Mouse (Mus musculus) spleen, postnatal 36 days (tissue): ENCODE data around the gene Slc36a2.
"Not testable (repeated sequence)": the region's sequence is repeated elsewhere in the genome, so short reads cannot be mapped to it uniquely, and the experiment has no call there.

ENCODE experiments used
- DNase-seq, 2 experiments: peaks; one replicate each; pipeline ENCODE4 v3.0.0; 2022; ENCODE audit warnings: low spot score in 2 of 2, mixed read lengths in 1 of 2

Slc36a2 gene

DNA sequence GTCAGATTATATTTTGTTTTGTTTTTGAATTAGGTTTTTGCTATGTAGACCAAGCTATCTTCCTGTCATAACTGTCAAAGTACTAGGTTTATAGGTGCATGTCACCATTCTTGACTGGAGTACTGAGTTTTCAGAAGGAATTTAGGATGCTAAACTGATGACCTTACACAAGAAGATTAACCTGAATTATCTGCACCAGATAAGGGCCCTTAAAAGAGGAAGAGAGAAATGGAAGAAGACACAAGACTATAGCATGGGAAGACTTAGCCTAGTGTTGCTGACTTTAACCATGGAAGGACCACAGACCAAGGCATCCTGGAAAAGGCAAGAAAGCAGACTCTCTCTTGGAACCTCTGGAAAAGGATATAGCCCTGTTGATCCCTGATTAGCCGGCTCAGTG, 51.7 kb downstream of the Slc36a2 start:
- no peak for DNase-seq

DNA sequence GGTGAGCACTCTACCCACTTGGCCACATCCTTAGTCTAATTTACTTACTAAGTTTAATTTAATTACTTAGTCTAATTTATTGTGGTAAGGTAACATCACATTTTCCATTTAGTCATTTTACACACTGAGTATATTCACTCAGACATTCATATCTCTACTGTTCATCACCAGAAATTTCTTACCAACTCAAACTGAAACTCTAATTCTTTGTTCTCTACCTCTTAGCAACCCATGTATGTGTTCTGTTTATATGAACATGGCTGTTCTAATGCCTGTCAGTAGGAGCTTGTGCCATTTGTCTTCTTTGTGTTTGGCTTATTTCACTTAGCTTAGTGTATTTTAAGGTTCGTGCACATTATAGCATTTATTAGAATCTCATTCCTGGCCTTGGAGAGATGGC, 52.9 kb downstream of the Slc36a2 start:
- no peak for DNase-seq

DNA sequence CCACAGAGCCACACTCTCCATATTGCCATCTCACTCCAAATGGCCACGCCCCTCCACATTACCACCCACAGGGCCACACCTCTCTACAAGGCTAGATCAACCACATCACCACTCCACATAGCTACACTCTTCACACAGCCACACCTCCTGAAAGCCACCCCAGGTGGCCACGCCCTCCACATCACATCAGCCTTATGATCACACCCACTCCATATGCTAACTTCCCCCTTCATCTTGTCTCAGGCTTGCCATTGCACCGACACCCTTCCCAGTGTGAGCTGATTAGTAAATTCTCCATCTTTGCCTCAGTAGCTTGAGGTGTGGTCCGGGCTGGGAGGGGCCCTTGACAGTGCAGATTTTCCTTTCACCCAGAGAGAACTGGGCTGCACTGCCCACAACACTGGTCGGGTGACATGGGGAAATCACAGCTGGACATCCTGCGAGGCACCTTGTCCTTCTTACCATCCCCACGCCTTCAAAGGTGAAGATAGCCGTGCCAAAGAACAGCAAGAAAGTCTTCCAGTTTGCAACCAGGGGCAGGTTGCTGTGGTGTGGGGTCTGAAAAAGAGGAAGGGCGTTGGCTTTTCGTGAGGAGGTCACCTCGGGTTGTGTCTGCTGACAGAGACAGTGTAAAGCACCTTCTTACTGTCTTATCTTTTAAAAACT, 53.7 kb downstream of the Slc36a2 start:
- DNase-seq, result peak; percentile 78 to 88

DNA sequence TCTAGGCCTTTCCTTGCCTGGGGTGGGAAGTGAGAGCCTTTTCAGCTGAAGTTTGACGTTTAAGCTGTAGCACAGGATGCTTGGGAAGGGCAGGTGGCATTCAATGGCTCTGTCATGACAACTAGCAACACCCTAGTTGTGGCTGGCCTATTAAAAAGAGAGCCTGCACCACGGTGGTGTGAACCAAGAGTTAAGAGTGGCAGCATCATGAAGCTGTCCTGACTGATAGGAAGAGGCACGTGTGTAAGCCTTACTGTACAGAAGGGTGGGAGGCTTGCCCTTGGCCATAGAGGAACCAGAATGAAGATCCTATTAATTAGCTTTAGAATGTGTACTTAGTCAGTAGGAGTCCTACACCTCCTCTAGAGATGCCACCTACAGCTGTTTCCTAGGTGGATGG, 56.5 kb downstream of the Slc36a2 start:
- no peak for DNase-seq

DNA sequence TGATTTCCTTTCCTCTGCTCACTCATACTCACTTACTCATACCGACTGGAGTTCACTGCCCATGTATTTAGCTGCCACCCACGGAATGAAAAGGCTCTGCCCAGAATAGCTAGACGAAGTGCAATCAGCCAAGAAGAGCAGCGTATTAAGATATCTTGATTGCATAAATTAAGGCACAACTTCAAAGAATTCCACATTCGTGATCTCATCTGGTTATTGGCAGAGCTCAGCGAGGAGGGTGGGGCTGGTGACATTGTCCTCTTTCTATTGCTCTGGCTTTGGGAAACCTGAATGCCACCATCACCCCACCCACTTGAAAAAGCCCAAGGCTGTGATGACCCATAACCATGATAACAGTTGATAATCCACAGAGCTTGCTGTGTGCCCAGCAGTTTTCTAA, 56.9 kb downstream of the Slc36a2 start:
- DNase-seq, result no peak

DNA sequence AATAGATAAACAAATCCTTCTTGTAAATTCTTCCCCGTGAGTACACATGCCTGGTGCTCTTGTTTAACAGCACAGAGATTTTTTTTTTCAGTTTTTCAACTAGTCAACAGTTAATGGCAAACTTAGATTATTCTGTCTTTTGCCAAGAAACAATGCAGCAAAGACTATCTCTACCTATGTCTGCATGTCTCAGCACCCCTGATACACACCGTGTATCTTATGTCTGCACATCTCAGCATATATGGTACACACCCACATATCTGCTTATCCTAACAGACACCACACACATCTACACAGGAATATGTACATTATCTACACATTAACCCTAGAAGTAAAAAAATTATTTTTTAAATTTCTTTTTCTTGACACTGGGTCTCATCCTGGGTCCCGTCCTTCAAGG, 58.2 kb downstream of the Slc36a2 start:
- DNase-seq, result no peak

DNA sequence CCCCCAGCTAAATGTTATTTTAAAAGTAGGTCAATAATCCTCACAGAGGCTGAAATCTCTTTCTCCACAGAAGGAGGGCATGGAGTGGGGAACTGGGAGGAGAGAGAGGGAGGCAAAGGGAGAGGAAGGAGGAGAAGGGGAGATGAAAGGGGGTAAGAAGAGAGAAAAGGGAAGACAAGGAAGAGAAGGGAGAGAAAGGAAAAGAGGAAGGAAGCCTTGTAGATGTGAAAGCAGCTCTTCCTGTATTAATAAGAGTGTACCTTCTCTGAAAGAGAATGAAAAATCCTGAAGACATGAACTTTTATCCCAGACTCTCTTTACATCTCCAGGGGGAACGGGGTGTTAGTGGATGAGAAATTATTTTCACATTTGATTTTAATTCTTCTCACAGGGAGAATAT, 63.4 kb downstream of the Slc36a2 start:
- no peak for DNase-seq

DNA sequence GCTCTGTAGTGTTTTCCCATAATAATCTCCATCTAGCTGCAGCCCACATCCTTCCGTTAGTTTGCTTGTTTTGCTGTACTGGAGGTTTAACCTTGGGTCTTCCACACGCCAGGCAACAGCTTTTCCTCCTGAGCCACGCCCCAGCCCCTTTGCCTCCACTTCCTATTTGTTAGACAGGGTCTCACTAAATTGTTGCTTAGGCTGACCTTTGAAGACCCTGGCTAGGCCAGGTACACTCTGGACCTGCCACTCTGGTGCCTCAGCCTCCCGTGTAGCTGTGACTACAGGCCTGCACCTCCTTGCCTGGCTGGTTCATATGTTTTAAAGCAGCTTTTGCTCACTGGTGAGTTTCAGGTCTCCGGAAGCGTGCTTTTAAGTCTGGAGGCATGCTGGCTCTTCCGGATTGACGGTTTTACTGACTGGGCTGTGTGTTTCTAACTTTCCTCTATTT, 64.0 kb downstream of the Slc36a2 start:
- peak; percentile 45 to 47 for DNase-seq

DNA sequence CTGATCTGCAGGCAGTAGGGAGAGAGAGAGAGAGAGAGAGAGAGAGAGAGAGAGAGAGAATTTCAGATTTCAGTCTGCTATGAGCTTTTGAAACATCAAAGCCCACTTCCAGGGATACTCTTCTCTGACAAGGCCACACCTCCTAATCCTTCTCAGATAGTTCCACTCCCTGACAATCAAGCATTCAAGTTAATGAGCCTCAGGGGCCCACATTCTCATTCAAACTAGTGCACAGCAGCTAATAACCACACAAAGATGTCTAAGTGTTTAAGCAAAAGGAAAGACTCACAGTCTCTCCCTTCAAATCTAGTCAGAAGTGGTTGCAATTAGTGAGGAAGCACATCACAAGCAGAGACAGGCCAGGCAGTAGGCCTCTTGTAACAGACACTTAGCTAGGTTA, 64.6 kb downstream of the Slc36a2 start:
- DNase-seq, result no peak

DNA sequence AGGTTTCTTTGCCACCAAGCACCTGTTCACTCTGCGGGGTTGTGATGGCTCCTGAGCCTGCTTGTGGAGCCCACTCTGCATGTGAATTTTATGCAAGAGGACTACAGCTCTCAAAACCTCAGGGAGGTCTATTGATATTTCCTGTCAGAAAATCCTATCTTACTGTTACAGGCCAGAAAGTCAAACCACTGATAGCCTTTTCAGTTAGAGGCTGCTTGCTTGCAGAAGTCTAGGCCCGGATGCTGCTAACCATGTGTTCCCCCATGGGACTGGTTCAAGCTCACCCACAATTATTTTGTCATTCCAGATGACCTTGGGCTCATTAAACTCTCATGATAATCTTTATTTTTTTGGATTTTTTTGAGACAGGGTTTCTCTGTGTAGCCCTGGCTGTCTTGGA, 67.8 kb downstream of the Slc36a2 start:
- DNase-seq, result peak; percentile 62

DNA sequence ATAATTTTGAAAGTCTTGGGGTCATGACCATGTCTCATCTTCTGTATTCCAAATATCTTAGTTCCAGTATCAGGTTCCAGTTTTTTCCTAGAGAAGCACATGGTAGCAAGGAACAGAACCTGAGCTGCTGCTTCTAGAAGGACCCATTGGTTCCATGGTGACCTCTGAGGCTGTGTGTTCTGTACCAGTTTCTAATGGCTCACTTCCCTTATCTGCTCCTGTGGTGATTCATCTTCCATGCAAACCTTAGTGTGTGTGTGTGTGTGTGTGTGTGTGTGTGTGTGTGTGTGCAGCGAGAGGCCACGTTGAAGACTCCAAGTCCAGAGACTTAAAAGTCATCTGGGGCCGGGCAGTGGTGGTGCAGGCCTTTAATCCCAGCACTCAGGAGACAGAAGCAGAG, 68.9 kb downstream of the Slc36a2 start:
- no peak for DNase-seq

DNA sequence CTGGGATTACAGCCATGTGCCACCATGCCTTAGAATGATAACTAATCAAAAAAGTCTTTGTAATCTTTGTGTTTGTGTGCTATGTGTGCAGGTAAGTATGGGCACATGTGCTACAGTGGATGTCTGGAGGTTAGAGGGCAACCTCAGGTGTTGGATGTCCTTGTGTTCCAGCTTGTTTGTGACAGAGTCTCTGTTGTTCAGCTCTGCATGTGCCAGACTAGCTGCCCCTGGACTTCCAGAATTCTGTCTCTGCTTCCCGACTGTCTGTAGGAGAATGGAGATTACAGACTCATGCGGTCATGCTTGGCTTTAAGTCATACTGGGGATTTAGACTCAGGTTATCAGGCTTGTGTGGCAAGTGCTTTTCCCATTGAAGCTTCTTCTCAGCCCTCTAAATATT, 70.6 kb downstream of the Slc36a2 start:
- DNase-seq, result no peak

DNA sequence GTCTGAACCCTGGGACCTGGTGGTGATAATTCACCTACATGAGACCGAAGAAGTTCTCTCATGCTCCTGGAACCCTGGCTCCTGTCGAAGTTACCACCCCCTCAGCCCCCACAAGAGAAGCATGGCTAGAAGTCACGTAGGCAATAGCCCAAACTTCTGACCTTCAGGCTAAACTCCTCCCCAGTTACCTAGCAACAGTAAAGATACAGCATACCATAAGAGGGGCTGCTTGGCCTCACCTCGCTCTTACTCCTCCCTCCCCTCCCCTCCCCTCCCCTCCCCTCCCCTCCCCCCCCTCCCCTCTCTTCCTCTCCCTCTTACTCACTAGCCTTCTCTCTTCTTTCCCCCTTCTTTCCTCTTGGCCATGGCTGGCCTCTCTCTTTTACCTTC, 71.0 kb downstream of the Slc36a2 start:
- not testable (repeated sequence) for DNase-seq

DNA sequence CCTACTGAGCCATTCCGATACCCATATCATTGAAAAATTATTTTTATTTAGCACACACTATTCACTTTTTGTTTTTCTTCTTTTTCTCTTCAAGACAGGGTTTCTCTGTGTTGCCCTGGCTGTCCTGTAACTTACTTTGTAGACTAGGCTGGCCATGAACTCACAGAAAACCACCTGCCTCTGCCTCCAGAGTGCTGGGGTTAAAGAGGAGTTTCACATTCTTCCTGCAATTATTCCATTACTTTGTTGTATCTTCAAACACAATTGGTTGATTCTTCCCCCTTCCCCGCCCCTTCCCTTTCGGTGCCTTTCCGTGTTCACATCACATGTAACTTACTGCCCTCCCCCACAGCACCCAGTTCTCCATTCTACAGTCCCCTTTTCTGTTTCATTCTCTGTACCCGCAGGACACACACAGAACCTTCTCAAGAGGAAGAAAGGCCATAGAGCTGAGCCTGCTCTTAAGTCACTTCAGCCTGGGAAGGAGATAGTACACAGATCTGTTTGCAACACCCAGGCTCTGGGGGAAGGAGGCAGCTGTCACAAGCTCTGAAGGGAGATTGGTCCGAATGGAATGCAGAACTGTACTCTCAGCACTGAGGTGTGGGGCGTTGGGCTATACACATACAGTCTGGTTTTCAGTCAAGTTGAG, 71.5 kb downstream of the Slc36a2 start:
- peak; percentile 80 to 84 for DNase-seq

DNA sequence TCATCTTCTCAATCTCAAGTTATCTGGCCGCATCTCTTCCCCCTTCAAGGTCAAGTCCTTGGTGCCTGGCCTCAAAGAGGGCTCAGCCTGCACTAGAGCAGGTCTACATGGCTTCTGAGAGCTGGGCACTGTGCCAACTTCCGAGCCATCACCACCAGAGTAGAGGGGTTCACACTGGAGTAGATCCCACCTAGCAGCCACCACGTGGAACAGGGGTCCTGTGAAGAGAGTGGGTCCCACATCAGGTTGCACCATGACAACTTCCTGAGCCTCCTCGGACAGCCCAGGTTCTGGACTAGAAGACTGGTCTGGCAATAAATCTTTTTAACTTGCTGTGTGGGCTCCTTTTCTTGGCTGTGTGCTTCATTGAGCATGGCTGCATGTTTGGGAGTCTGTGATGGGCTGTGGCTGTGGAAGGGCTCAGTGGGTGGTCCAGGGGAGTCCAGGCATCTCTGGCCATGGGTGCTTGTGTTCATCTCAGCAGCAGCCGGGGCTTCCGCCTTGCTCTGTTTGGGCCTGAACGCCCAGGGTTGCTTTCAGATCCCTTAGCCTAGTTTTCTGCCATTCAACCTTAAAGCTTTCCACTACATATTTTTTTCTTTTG, 74.2 kb downstream of the Slc36a2 start:
- no peak for DNase-seq

DNA sequence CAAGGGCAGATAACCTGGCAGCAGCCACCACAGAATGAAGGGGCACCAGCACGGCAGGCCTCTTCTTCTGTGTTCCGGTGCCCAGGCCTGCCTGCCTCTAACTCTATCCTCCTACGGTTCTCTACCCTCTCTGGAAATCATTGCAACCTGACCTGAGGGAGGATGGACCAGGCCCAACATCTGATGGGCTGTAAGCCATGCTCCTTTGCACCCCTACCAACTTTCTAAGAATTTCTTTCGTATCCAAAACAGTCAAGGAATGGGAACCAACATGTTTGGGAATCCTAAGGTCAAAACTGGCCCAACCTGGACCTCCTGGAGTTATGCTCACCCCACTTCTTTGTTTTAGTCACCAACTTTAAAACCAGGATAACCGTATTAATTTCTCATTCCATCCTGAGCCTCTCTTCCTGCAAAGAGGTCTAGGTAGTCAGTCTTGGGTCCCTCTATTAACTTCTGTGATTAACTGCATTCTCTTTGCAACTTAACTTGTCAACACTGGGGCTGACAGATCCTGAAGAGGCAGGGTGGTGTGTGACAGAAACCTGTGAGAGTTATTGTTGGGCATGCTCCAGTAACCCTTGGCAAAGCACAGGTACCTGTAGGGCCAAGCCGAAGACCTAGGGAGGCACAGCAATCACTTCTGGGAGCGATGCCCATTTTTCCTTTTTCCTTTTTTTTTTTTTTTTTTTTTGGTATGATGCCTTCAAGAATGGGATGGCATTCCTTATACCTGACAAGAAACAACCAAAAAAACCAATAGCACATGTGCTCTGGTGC, 75.2 kb downstream of the Slc36a2 start:
- DNase-seq, result no peak
